Mouse (Mus musculus) kidney, adult 18-20 months (tissue): ENCODE results near the gene Lrrc28.

Experiments used
- DNase-seq: peaks from one replicate; pipeline ENCODE4 v3.0.0; 2021

Gene Lrrc28

DNA sequence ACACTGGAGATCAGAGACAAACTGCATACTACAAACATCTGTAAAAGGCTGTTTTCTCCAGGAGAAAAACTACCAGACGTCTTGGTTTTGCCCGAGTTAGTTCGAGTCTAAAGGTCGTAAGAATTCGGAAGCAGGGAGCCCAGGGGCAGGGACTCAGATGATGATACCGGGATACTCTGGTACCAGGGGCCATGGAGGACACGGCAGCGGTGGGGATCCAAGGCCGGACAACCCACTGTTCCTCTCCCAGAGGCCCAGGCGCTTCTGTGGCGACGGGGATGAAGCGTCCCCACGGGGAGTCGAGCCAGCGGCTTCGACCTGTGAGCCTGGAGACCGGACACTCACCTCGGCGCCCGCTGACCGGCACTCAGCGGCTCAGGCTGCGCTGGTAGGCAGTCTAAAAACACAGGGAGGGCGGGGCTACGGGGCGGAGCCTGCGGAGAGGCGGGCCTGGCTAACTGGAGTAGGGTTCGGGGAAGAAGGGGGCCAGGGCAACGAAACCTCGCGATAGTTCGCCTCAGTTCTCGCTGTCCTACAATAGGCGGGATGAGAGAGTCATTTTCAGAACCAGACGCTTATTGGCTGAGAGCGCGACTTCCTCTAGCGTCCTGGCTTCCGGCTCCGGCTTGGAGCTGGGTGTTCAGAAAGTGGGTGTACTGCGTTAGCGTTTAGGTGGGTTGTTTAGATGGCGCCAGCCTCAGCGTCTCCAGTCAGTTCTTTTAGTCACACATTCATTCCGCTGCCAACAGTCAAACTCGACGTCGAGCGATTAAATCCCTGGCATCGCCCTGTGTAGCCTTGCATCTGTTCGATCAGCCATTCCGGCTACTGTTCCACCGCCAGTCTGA lies at the start of gene Lrrc28:
Gene Lrrc28 (minus strand): TSS at position 436 of the 848 bp plus-strand sequence.
- DNase-seq, result peak; percentile 99

DNA sequence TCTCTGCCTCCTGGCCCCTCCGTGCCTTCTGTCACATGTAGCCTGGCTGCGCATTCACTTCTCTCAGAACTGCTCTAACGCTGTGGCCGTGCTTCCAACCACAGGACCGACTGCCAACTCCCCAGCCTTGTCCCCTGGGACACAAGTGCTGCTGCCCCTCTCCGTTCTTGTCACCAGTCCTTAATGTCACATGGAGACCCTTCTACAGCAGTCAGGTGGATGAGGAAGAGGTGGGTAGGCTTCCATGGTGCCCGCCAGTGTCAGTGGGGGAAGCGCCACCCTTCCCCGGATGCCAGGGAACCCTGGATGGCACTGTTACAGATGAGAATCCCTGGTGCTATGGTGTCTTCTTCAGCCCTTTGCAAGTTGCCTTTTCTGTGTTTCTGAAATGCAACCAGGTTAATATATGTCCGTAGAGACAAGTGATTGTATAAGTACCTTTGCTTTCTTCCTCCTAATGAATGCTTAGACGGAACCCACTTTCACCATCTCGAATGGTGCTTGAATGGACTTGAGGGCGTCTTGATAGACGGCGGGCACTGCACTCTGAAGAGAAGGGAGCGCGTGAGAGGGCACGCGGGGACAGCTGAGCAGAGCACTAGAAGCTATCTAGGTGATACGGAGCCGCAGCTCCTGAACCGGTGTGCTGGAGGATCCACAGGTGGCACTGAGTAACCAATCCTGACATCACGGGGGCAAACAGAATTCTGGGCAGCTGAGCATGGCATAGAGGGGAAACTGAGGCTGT lies 47.9 kb upstream of the Lrrc28 start:
- no peak for DNase-seq

DNA sequence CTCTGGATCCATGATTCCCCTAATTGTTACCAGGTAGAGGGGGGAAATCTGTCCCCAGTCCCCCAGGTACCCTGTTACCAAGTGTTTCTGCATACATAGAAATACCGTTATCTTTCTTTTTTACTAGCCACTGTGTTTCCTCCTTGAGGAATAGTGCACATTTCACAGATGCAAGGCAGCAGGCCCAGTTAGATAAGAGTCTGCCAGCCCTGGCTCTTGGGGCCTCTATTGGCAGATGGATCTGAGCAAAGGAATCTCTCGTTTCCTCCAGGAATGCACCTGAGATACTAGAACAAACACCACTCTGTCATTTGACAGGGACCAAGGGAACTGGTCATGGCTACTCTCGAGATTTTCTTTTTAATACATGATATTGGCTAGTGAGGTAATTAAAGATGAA lies 47.1 kb upstream of the Lrrc28 start:
- DNase-seq, result no peak

DNA sequence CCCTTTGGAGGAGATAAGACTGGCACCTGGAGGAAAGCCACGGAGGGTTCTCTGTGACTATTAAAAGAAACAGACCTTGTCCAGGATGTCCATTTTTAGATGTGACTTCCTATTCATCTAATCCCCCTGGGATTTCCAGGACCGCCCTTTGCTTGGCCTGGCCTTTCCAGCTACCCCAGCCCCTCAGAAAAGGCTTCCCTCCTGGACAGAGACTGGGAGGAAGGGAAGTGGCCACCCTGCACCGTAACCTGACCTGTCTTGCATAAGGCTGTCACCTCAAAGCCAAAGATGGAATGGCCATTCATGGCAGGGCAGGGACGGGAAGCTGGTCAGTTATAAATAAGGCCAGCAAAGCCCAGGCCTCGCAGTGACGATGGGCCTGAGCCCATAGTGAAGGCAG lies 46.0 kb upstream of the Lrrc28 start:
- DNase-seq, result peak; percentile 20

DNA sequence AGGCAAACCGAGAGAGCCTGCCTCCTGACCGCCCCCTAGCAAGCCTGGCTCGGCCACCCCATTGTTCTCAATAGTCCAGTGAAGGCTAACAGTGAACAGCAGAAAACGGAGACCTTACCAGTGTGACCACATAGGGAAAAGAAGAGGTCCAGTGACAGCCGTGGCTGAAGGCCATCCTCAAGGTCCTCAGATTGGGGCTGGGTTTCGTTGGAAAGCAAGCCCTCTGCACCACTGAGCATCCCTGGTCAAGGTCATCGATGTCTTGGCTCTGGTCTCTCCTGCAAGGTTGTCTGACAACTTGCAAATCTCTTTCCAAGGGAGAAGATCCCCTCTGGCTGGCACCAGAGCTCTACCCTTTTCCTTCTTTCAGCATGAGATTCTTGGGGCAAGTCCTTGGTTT lies 44.7 kb upstream of the Lrrc28 start:
- no peak for DNase-seq

DNA sequence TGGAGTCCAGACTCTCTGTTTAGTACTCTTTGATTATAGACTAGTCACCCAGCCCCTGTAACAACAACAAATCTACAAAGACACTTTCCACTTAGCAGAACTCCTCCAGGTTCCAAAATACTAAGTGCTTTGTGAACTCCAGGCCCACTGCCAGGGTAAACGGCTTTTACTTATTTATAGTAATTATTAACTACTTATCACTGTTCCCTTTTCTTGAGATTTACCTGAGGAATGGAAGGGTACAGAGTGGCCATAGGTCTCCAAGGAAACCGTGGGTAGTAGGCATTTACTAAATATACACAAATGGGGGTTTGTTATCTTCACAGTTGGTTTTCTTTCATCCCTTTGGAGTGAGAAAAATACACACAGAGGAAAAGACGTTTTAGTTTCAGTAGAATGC lies 43.2 kb upstream of the Lrrc28 start:
- DNase-seq, result peak; percentile 29

DNA sequence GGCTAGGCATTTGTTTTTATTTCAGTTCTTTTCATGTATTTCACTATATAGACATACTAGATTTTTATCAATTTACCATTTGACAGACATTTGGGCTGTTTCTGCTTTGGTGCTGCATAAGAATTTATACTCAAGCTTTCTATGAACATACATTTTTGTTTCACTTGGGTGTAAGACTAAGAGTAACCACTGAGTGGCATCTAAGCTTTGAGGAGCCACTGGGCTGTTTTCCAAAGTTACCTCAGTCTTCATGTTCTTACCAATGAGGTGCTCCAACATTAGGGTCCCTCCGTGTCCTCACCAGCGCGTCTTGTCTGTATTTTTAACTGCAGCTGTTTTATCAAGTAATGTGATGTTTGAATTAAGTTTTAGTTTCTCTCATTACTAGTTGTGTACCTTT lies 41.5 kb upstream of the Lrrc28 start:
- DNase-seq, result no peak

DNA sequence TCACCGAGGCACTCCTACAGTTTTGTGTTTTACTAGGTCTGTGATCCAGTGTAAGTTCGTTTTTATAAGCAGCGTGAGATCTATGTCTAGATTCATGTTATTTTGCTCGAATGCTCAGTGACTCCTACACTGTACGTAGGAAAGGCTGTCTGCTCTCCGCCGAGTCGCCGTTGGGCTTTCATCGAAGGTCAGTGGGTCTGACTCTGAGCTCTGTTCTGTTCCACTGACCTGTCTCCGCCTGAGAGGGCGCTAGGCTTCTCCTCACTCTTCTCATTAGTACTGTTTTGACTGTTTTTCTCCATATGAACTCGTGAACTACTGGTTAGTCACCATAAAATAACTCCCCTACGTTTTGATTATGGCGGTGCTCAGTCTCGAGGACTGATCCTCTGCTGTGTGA lies 37.9 kb upstream of the Lrrc28 start:
- no peak for DNase-seq

DNA sequence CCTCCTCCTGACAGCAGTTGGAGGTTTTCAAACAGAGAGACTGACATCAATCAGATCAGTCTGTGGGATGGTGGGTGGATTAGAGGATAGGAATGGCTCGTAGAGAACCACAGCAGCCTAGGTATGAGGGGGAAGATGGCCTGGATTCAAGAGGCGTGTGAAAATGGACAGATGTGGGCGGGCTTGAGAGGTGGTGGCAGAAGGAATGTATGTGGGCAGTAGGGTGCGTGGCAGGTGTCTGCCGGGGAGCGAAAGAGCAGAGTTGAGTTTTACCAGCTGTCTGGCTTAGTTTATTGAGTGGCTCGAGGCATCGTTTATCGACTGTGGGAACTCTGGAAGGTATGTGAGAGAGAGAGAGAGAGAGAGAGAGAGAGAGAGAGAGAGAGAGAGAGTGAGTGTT lies 36.0 kb upstream of the Lrrc28 start:
- DNase-seq, result no peak

DNA sequence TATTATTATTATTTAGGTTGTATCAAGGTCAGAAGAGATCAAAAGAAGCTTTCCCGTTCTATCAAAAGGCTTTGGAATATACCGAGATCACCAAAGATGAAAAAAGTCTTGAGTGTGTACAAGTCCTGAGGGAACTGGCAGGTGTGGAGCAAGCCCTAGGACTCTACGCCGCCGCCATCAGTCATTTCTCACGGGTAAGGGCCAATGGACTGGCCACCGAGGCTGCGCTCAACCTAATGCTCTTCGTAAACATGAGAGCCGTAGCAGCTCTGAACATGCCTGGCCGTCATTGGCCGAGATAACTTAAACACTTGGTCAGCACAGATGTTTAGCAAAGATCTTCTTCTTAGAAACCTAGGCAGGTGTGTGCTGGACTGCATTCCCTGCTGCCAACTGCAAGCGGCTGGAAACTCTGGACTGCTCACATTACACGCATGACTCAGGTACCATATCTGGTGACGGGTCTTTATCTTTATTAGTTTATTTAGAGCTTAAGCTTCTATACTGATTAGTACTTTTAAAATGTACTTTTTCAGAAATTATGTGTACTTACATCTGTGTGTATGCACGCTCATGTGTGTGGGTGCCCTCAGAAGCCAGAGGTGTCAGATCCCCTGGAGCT lies 33.9 kb upstream of the Lrrc28 start:
- no peak for DNase-seq

DNA sequence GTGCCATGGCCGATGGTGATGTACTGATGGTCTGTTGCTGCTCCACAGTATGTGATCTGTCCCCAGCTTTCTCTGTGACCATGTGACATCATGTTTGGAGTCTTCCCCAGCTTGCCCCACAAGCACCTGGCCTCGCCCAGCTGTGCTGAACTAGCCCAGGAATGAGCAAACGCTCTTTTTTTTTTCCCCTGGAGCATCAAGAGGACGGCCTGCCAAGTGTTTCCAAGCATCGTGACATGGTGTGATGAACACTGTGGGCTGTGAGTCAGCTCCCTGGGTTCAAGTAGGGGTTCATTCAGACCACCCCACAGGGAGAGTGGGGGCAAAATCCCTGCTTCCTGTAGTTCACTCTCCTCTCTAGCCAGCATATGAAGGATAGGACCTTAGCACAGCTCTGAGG lies 28.6 kb upstream of the Lrrc28 start:
- no peak for DNase-seq

DNA sequence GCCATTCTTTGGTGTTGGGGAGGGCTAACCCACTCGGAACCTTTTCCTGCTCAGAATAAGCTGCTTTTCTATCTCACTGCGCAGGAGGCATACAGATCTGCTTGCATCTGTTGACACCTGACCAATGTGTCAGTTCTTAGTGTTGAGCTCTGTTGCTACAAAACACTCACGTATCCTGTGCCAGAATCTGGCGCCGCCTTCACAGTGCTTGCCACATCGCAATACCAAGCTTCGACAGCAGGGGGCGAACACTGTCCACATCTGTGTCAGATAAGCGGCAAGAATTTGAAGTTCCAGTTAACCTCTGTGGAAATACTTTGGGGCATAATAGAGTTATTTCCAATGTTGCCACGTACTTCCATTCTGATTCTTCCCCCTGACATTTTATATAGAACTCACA lies 27.6 kb upstream of the Lrrc28 start:
- peak; percentile 96 for DNase-seq

DNA sequence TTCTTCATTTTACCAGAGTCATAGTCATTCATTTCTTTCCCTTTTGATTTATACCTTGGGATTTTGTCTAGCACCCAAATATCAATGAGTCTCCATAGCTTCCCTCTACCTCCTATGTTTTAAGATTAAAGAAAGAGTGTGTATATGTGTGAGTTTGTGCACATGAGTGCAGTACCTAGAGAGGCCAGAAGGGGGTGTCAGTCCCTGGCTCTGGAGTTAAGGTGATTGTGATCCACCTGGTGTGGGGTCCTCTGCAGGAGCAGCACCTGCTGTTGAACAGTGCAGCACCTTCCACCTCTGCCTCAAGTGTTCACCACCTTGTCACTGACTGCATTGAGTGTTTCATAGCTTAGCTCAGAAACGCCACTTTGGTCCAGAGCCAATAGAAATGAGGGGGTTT lies 25.9 kb upstream of the Lrrc28 start:
- DNase-seq, result no peak

DNA sequence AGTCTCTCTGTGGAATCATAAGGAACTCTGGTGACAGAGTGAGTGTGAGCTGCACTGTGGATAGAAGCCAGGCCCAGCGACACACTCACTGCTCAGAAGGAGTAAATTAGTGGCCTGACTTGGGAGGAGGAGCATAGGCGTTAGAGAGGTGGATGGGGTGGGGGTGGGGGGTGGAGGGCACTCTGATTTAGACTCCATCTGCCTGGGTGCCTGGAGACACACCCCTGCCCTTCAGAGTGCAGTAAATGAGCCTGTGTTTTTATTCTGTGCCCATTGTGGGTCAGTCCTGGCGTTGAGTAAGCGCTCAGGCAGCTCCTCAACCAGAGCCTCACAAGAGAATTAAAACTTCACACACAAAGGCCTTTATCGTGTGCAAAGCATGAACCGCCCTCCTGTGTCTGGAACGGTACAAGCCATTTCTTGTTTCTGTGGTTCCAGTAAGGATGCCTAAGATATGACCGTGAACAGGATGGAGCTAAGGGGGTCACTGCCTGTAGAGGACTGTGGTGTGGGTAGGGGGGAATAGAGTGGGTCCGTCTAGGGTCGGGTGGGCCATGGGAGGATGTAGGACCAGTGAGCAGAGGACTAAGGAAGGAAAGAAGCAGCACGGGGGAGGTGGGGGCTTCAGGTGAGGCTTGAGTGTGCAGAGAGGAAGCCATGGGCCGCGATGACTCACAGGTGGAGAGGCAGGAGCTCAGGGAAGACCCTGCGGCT lies 19.1 kb upstream of the Lrrc28 start:
- no peak for DNase-seq

DNA sequence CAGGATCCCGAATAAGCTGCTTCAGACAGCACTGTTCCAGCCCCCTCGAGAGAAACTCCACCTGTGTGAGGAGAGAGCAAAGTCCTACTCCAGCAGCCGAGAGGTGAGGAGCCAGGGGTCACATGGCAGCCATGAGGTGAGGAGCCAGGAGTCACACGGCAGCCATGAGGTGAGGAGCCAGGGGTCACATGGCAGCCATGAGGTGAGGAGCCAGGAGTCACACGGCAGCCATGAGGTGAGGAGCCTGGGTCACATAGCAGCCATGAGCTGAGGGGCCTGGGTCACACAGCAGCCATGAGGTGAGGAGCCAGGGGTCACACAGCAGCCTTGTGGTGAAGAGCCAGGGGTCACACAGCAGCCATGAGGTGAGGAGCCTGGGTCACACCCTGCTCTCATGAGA lies 17.4 kb upstream of the Lrrc28 start:
- peak; percentile 48 for DNase-seq

DNA sequence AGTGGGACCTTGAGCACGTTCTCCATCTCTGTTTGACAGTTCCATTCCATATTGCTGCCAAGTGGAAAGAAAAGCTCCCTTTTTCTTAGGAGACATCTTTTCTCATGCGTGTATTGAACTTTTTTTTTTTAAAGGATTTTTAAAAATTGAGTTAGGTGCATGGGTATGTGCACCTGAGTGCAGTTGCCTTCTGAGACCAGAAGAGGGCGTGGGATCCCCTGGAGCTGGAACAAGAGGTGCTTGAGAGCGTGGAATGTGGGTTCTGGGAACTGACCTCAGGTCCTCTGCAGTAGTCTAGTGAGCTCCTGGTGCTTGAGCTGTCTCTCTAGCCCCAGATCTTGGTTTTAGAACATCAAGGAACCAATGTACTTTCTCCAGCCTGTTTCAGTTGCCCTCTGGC lies 13.0 kb upstream of the Lrrc28 start:
- DNase-seq, result no peak

DNA sequence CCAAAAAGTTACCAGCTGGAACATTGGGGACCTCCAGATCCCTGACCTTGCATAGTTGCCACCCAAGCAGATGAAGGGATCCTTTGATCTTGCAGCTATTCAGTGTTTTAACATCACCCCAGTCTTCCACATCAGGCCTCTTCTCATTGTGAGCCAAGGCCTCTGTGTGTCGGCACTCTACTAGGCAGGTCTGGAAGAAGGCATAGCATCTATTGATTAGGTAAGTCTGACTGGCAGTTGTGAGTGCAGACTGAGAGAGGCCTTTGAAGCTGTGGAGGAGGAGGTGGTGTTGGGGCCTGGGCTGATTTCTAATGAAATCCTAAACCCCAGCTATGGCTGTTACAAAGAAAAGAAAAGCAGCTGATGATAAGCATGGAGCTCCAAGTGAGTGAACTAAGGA lies 10.1 kb upstream of the Lrrc28 start:
- DNase-seq, result no peak

DNA sequence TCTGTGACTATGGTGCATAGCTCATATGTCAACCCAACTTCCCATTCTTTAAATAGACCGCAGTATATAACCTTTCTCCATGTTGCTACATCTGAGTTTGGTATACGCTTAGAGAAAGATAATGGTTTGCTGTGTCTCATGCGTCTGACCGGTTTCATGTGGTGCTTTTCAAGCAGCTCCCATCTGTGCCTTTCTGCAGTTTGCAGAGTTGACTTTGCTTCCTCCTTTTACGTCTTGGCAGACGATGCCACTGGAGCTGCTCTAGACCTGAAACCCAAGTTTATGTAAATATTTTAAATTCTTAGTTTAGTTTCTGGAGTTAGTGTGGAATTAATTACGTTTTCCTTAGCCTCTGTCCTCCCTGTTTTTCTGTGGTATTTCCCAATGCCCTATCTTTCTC lies 9.6 kb upstream of the Lrrc28 start:
- no peak for DNase-seq

DNA sequence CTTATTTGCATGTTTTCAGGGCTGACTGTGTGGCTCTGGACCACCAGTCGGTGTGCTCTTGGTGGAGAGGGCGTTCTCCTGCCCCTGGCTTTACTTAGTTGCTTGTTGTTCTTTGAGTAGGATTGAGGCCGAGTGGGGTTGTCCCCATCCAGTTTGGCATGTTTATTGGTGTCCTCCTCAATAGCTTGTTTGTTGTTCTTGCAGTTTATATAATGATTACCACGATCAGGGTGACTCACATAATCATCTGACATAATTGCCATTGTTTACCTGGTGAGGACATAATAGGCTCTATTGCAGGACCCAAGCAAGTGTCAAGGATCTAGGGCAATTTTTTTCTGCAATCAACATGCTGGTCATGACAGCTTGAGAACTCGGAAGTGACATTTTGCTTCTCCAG lies 7.1 kb upstream of the Lrrc28 start:
- DNase-seq, result no peak

DNA sequence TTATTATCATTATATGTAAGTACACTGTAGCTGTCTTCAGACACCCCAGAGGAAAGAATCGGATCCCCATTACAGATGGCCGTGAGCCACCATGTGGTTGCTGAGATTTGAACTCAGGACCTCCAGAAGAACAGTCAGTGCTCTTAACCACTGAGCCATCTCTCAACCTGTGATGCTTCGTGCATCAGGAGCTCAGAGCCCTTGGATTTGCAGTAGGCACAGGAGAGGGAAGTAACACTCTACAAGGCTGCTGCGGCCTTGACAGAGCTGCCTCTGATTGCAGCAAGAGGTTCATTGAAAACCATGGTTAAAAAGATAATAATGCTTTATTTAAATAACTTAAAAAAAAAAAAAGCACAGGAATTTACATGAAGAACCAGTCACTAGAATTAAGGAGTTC lies 3.3 kb upstream of the Lrrc28 start:
- no peak for DNase-seq

DNA sequence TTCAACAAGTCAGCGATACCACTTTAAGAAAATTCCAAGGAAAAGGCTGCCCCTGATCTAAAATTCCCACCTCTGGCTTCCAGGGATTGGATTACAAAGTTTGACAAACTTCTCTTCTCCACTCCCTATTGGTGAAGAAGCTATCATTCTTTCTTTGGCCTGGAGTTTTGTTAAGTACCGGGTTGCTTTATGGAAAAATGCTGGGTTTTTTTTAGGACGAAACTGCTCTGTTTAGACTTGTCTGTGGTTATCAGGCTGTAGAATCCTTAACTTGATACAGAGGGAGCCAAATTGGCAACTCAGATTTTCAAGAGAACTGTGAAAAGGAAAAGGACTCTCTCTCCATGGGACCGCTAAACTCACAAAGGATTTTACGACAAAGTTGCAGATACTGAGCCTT lies 2.2 kb upstream of the Lrrc28 start, which contains the start of gene Ttc23:
Gene Ttc23 (plus strand): TSS at position 134 of the 400 bp plus-strand sequence.
- no peak for DNase-seq

DNA sequence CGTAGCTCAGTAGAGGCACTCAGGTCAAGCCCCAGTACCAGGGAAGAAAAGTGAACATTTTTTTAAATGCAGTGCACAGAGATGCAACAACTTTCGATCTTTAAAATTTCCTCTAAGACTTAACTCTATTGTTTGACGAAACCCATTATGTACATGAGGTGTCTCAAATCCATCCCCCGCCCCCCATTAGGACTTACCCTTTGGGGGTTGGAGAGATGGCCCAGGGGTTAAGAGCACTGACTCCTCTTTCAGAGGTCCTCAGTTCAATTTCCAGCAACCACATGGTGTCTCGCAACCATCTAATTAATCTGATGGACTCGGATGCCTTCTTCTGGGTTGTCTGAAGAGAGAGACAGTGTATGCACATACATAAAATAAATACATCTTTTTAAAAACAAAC lies 1.1 kb upstream of the Lrrc28 start:
- DNase-seq, result no peak

DNA sequence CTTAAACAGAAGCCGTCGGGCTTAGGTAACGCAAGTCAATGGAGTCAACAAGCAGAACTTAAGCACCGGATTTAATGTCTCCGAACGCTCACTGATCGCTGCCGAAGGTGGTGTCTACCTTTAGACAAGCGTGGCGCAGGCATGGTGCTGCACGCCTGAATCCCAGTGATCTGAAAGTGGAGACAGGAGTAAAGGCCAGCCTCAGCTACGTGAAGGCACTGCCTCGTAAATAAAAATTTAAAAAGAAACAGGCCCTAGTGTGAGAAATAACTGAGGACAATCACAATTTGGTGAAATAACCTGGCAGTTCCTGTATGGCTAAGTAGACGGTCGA lies 580 bp upstream of the Lrrc28 start:
- no peak for DNase-seq
